Mouse (Mus musculus): ENCODE measurements around the gene Slc36a2. TPM values are rescaled to one million over a fixed set of nuclear protein-coding genes. Genes with fewer than 3 reads are reported as not detected.

The Slc36a2 gene
- polyA plus RNA-seq, 1 experiment from 2014 or later = 4.1 TPM

GRCm38 (mm10) chr11:55183124-55183523 lies 1.8 kb downstream of the Slc36a2 start:
- ATAC-seq (replicated peaks; ENCODE audit: insufficient number of reproducible peaks, insufficient read depth, low FRiP score, low read depth) = no peak
- 49% methylated on average over 7 of the region's 7 CpGs for WGBS
- Histone ChIP-seq H3K4me3 (no peak overlapping the region), H3K27me3 (no peaks in the 10 kb centered on the region), H3K4me2 (no peak overlapping the region), H3K36me3 (no peaks in the 10 kb centered on the region), H3K9ac (no peak overlapping the region), H3K4me1 (replicated peaks) (peaks cover 18% of the 10 kb centered on the region), H3K27ac (no peak overlapping the region), H3K9me3 (replicated peaks) (no peaks in the 10 kb centered on the region)

DNA sequence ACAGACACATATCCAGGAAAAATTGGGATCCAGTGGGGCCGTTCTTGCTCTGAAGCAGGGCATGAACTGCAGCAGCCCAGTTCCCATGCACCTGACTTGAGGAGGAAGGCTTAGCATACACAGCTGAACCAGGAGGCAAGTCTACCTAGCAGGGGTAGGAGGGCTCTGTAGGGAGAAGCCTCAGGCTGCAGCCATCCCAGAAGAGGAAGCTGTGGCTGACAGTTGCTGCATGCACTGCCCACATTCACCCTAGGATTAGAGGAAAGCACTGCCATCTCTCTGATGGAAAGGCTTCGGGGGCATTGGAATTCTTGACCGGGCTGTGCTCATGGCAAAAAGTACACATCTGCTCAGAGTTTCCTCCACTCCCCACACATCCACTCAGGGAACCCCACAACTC lies 5.0 kb downstream of the Slc36a2 start:
- Histone ChIP-seq H3K27me3 (no peaks in the 10 kb centered on the region), H3K9ac (no peak overlapping the region), H3K4me3 (no peak overlapping the region), H3K4me1 (replicated peaks) (peaks cover 5% of the 10 kb centered on the region; the same call in 1 of the 2 replicates), H3K27ac (no peak overlapping the region), H3K4me2 (no peak overlapping the region), H3K36me3 (no peaks in the 10 kb centered on the region), H3K9me3 (replicated peaks) (no peaks in the 10 kb centered on the region)
- WGBS = 83% methylated on average over 3 of the region's 3 CpGs
- no peak for ATAC-seq (replicated peaks; ENCODE audit: insufficient number of reproducible peaks, insufficient read depth, low FRiP score, low read depth)

GRCm38 (mm10) chr11:55178830-55179229 lies 6.0 kb downstream of the Slc36a2 start:
- WGBS = 79% methylated on average over 4 of the region's 4 CpGs
- H3K4me3 ChIP-seq = no peak overlapping the region
- H3K4me2 ChIP-seq = no peak overlapping the region
- H3K36me3 ChIP-seq = no peaks in the 10 kb centered on the region
- H3K9ac ChIP-seq = no peak overlapping the region
- H3K4me1 ChIP-seq (replicated peaks) = peaks cover 3% of the 10 kb centered on the region; the same call in 1 of the 2 replicates
- 0 out of 2 replicates have a peak, but pooled peaks have one; percentile 27 for ATAC-seq (replicated peaks; ENCODE audit: insufficient number of reproducible peaks, insufficient read depth, low FRiP score, low read depth)
- H3K27ac ChIP-seq = no peak overlapping the region
- H3K27me3 ChIP-seq = no peaks in the 10 kb centered on the region
- H3K9me3 ChIP-seq (replicated peaks) = no peaks in the 10 kb centered on the region

- H3K4me3 ChIP-seq = no peak overlapping the region
- no peaks in the 10 kb centered on the region for H3K36me3 ChIP-seq
- H3K9ac ChIP-seq = no peak overlapping the region
- ATAC-seq (replicated peaks; ENCODE audit: insufficient number of reproducible peaks, insufficient read depth, low FRiP score, low read depth) = no peak
- 65% methylated on average over 4 of the region's 4 CpGs for WGBS
- no peak overlapping the region for H3K4me2 ChIP-seq
- H3K4me1 ChIP-seq (replicated peaks) = no peaks in the 10 kb centered on the region
- no peaks in the 10 kb centered on the region for H3K9me3 ChIP-seq (replicated peaks)
- 0 out of 2 replicates have a peak, but pooled peaks cover 4% of the 10 kb centered on the region for H3K27me3 ChIP-seq
- H3K27ac ChIP-seq = no peak overlapping the region
These were observed 14.4 kb downstream of the Slc36a2 start for GRCm38 (mm10) chr11:55170501-55170900.

- Histone ChIP-seq H3K4me2 (no peak overlapping the region), H3K9me3 (replicated peaks) (no peaks in the 10 kb centered on the region), H3K27ac (no peak overlapping the region), H3K4me3 (no peak overlapping the region), H3K36me3 (no peaks in the 10 kb centered on the region), H3K9ac (no peak overlapping the region), H3K27me3 (0 out of 2 replicates have a peak, but pooled peaks cover 4% of the 10 kb centered on the region), H3K4me1 (replicated peaks) (no peaks in the 10 kb centered on the region)
- ATAC-seq (replicated peaks; ENCODE audit: insufficient number of reproducible peaks, insufficient read depth, low FRiP score, low read depth) = no peak
- 84% methylated on average over 6 of the region's 6 CpGs for WGBS
These were observed 16.0 kb downstream of the Slc36a2 start for GRCm38 (mm10) chr11:55168914-55169313.

GRCm38 (mm10) chr11:55168504-55168903 lies 16.4 kb downstream of the Slc36a2 start:
- ATAC-seq (replicated peaks; ENCODE audit: insufficient number of reproducible peaks, insufficient read depth, low FRiP score, low read depth) = no peak
- 79% methylated on average over 4 of the region's 4 CpGs for WGBS
- Histone ChIP-seq H3K4me3 (no peak overlapping the region), H3K9me3 (replicated peaks) (no peaks in the 10 kb centered on the region), H3K9ac (no peak overlapping the region), H3K27me3 (0 out of 2 replicates have a peak, but pooled peaks cover 4% of the 10 kb centered on the region), H3K4me1 (replicated peaks) (no peaks in the 10 kb centered on the region), H3K36me3 (no peaks in the 10 kb centered on the region), H3K4me2 (no peak overlapping the region), H3K27ac (no peak overlapping the region)

DNA sequence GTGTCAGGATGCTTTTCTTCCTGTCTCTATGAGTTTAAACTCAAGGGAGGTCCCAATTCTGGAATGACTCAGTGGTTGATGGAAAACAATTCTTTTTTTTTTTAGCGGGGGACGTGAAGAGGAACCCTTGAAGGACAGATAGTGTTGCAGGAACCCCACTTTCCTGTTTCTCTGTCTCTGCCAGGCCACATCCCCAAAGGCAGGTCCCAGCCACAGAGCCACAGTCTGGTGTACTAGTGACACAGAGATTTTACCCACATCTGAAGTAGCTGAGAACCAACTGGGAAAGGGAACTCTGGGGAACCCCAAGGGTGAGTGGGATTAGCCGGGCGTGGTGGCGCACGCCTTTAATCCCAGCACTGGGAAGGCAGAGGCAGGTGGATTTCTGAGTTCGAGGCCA lies 19.1 kb downstream of the Slc36a2 start:
- no peak for ATAC-seq (replicated peaks; ENCODE audit: insufficient number of reproducible peaks, insufficient read depth, low FRiP score, low read depth)
- WGBS = 86% methylated on average over 7 of the region's 7 CpGs
- no peak overlapping the region for H3K27ac ChIP-seq
- H3K27me3 ChIP-seq = no peaks in the 10 kb centered on the region
- no peak overlapping the region for H3K4me3 ChIP-seq
- H3K9me3 ChIP-seq (replicated peaks) = no peaks in the 10 kb centered on the region
- H3K4me2 ChIP-seq = no peak overlapping the region
- no peaks in the 10 kb centered on the region for H3K36me3 ChIP-seq
- 0 out of 2 replicates have a peak, but pooled peaks cover 7% of the 10 kb centered on the region for H3K4me1 ChIP-seq (replicated peaks)
- no peak overlapping the region for H3K9ac ChIP-seq

DNA sequence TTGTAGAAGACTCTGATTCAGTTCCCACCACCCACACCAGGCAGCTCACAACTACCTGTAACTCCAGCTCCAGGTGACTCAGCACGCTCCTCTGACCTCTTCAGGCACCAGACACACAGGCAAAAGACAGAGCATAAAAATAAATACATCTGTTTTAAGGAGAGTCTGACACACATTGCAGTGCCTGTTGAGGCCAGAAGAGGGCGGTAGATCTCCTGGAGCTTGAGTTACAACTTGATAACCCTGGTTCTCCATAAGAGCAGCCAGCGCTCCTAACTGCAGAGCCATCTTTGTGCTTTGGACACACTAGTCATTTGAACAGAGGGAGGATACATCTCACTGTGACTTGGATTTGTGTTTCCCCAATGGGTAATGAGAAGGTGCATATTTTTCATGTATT lies 20.2 kb downstream of the Slc36a2 start:
- no peaks in the 10 kb centered on the region for H3K27me3 ChIP-seq
- H3K4me3 ChIP-seq = no peak overlapping the region
- H3K4me2 ChIP-seq = no peak overlapping the region
- no peak overlapping the region for H3K9ac ChIP-seq
- H3K27ac ChIP-seq = no peak overlapping the region
- ATAC-seq (replicated peaks; ENCODE audit: insufficient number of reproducible peaks, insufficient read depth, low FRiP score, low read depth) = no peak
- no peaks in the 10 kb centered on the region for H3K36me3 ChIP-seq
- 40% methylated on average over 3 of the region's 3 CpGs for WGBS
- H3K4me1 ChIP-seq (replicated peaks) = 0 out of 2 replicates have a peak, but pooled peaks cover 7% of the 10 kb centered on the region
- H3K9me3 ChIP-seq (replicated peaks) = no peaks in the 10 kb centered on the region

DNA sequence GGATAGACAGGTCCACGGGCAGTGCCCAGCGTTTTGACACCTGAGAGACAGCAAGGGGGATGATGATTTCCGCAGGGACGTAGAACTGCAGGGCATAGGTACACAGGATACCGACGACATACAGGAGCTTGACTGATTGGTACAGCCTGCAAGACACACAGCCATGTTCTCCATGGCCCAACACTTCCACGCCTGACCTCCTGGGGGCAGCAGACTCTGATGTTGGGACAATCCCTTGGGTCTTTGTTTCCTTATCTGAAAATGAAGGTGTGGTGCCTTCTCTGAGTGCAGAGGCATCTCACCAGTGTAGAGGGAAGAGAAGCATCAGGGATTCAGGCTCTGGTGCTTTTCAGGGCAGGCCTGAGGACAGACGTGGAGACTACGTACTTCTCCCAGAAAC lies 22.2 kb downstream of the Slc36a2 start:
- Histone ChIP-seq H3K27me3 (no peaks in the 10 kb centered on the region), H3K9me3 (replicated peaks) (no peaks in the 10 kb centered on the region), H3K4me2 (no peak overlapping the region), H3K9ac (no peak overlapping the region), H3K4me3 (no peak overlapping the region), H3K27ac (no peak overlapping the region), H3K36me3 (no peaks in the 10 kb centered on the region), H3K4me1 (replicated peaks) (0 out of 2 replicates have a peak, but pooled peaks cover 7% of the 10 kb centered on the region)
- 49% methylated on average over 9 of the region's 9 CpGs for WGBS
- no peak for ATAC-seq (replicated peaks; ENCODE audit: insufficient number of reproducible peaks, insufficient read depth, low FRiP score, low read depth)

- WGBS = 48% methylated on average over 13 of the region's 13 CpGs
- no peak for ATAC-seq (replicated peaks; ENCODE audit: insufficient number of reproducible peaks, insufficient read depth, low FRiP score, low read depth)
- no peak overlapping the region for H3K27ac ChIP-seq
These were observed 26.0 kb downstream of the Slc36a2 start for GRCm38 (mm10) chr11:55158785-55159359.

GRCm38 (mm10) chr11:55155070-55155421 lies 29.8 kb downstream of the Slc36a2 start:
- ATAC-seq (replicated peaks; ENCODE audit: insufficient number of reproducible peaks, insufficient read depth, low FRiP score, low read depth) = no peak
- WGBS = 74% methylated on average over 6 of the region's 6 CpGs
- no peaks in the 10 kb centered on the region for H3K9me3 ChIP-seq (replicated peaks)

More at GRCm38 (mm10) chr11:55158785-55159359, 26.0 kb downstream of the Slc36a2 start:
- 0 out of 2 replicates have a peak, but pooled peaks cover 7% of the 10 kb centered on the region for H3K4me1 ChIP-seq (replicated peaks)
- no peak overlapping the region for H3K4me3 ChIP-seq
- H3K36me3 ChIP-seq = no peaks in the 10 kb centered on the region
- H3K4me2 ChIP-seq = no peak overlapping the region
- H3K27me3 ChIP-seq = no peaks in the 10 kb centered on the region
- no peaks in the 10 kb centered on the region for H3K9me3 ChIP-seq (replicated peaks)
- no peak overlapping the region for H3K9ac ChIP-seq

GRCm38 (mm10) chr11:55154398-55155069 lies 30.3 kb downstream of the Slc36a2 start:
- H3K9me3 ChIP-seq (replicated peaks) = no peaks in the 10 kb centered on the region
- no peaks in the 10 kb centered on the region for H3K36me3 ChIP-seq
- no peak overlapping the region for H3K9ac ChIP-seq
- H3K4me1 ChIP-seq (replicated peaks) = no peaks in the 10 kb centered on the region
- no peaks in the 10 kb centered on the region for H3K27me3 ChIP-seq
- WGBS = 43% methylated on average over 3 of the region's 3 CpGs
- no peak overlapping the region for H3K4me2 ChIP-seq
- no peak overlapping the region for H3K4me3 ChIP-seq
- no peak for ATAC-seq (replicated peaks; ENCODE audit: insufficient number of reproducible peaks, insufficient read depth, low FRiP score, low read depth)
- H3K27ac ChIP-seq = no peak overlapping the region

More at GRCm38 (mm10) chr11:55155070-55155421, 29.8 kb downstream of the Slc36a2 start:
- no peaks in the 10 kb centered on the region for H3K4me1 ChIP-seq (replicated peaks)
- H3K4me2 ChIP-seq = no peak overlapping the region
- H3K27ac ChIP-seq = no peak overlapping the region
- no peak overlapping the region for H3K4me3 ChIP-seq
- H3K36me3 ChIP-seq = no peaks in the 10 kb centered on the region
- H3K27me3 ChIP-seq = no peaks in the 10 kb centered on the region
- no peak overlapping the region for H3K9ac ChIP-seq
